Mouse (Mus musculus) midbrain, embryonic 14.5 days (tissue): ENCODE results near the gene Tsx. TPM values are rescaled to one million over a fixed set of nuclear protein-coding genes. Genes with fewer than 3 reads are reported as not detected.
"Not testable (repeated sequence)": the region's sequence is repeated elsewhere in the genome, so short reads cannot be mapped to it uniquely, and the experiment has no call there.

Source experiments
- ATAC-seq: fragments of 200-750 bp; cut with Nextera tagmentation; 2 replicates; pipeline ENCODE4 v1.8.0; 2017; ENCODE audit warnings: moderate number of reproducible peaks, moderate library complexity; ENCODE audit not compliant: low FRiP score, low TSS enrichment
- DNase-seq: peaks from one replicate; pipeline ENCODE4 v3.0.0-alpha.2; 2015
- H3K27ac ChIP-seq: fragments of 300-500 bp; sonication (generic); replicated peaks from 2 replicates; pipeline ENCODE4 v1.5.1; 2014; ENCODE audit warnings: mild to moderate bottlenecking, low read depth, low read length, moderate library complexity
- H3K27me3 ChIP-seq: fragments of 300-500 bp; sonication (generic); 2 replicates; pipeline ENCODE4 v1.6.1; 2014; ENCODE audit warnings: low read length, control low read depth, mixed read lengths; ENCODE audit not compliant: control insufficient read depth, insufficient read depth
- H3K36me3 ChIP-seq: fragments of 300-500 bp; sonication (generic); 2 replicates; pipeline ENCODE4 v1.6.1; 2014; ENCODE audit warnings: low read length, control low read depth; ENCODE audit not compliant: control insufficient read depth, insufficient read depth
- H3K4me1 ChIP-seq: fragments of 300-500 bp; sonication (generic); 2 replicates; pipeline ENCODE4 v1.6.1; 2014; ENCODE audit warnings: mild to moderate bottlenecking, antibody characterized with exemption, low read length, control low read depth; ENCODE audit not compliant: control insufficient read depth, insufficient read depth
- H3K4me2 ChIP-seq: fragments of 300-500 bp; sonication (generic); 2 replicates; pipeline ENCODE4 v1.6.1; 2014; ENCODE audit warnings: mild to moderate bottlenecking, low read length, moderate library complexity
- H3K4me3 ChIP-seq: fragments of 300-500 bp; sonication (generic); replicated peaks from 2 replicates; pipeline ENCODE4 v1.5.1; 2014; ENCODE audit warnings: low read depth, low read length
- H3K9ac ChIP-seq: fragments of 300-500 bp; sonication (generic); replicated peaks from 2 replicates; pipeline ENCODE4 v1.6.1; 2014; ENCODE audit warnings: mild to moderate bottlenecking, low read length, moderate library complexity
- H3K9me3 ChIP-seq: fragments of 300-500 bp; sonication (generic); 2 replicates; pipeline ENCODE4 v1.6.1; 2016; ENCODE audit warnings: low read length, control low read depth, mixed read lengths; ENCODE audit not compliant: control insufficient read depth
- WGBS: fragments of 180-500 bp; shearing (Covaris S2); extraction: QIAGEN DNeasy Blood & Tissue Kit; methylation state at CpG from one replicate; pipeline ENCODE4 v1.1.7; 2014; 5-methylcytosine and 5-hydroxymethylcytosine counted together
- polyA plus RNA-seq: library from polyadenylated mRNA; unstranded; fragments of >200 nt; fragmentation: Nextera tagmentation; extraction: Ambion mirVana; gene quantifications from 2 replicates; pipeline ENCODE4 v1.2.1, GENCODE M21; 2014

Gene Tsx
- polyA plus RNA-seq, 1 experiment from 2014 or later, result 0.37 TPM

DNA sequence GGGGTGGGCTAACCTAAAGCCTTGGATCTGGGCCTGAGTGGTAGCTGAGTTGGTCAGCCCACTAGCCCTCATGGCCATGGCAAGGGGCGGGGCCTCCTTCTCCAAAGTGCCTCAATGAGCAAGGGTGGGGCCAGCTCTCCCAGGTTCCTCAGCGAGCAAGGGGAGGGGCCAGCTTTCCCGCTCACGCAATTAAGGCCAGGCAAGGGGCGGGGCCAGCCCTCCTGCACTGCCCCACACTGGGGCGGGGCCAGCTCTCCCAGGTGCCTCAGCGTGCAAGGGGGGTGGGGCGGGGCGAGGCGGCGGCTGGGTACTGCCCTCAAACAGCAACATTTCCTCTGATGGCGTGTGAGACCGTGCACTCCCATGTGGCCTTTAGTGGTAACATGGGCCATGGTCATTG is 9.2 kb upstream of the Tsx start:
- no peak for DNase-seq
- ATAC-seq, result 0 out of 2 replicates have a peak, but pooled peaks have one; percentile 40

DNA sequence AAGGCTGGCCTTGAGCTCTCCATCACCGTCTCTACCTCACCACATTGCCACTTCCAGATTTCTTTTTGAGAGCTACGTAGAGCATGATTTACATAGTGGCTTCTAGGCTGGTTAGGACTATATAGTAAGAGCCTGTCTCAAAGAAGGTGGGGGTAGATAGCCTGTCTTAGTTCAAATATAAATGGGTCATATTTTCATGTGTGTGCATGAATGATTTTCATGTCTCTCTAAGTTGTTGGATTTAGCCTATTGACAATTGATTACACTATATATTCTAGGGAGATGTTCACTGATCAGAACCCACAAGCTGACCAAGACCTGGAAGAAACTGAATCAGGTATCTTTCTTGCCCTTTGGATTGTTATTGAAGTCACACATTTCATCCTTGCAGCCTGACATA is 7.4 kb downstream of the Tsx start, which contains the start of gene Gm26992:
Gene Gm26992 (plus strand): TSS at position 301 of the 400 bp plus-strand sequence.
- no peak within 1 kb of the TSS for H3K4me2 ChIP-seq
- H3K4me3 ChIP-seq, result no peak within 1 kb of the TSS
- no peaks in the 10 kb centered on the region for H3K9me3 ChIP-seq
- ATAC-seq, result no peak
- H3K36me3 ChIP-seq, result no peaks in the 10 kb centered on the region
- 86% methylated on average over 2 of the region's 2 CpGs for WGBS
- H3K4me1 ChIP-seq, result no peaks in the 10 kb centered on the region
- H3K9ac ChIP-seq, result no peak within 1 kb of the TSS
- H3K27me3 ChIP-seq, result peaks cover 16% of the 10 kb centered on the region; the same call in 1 of the 2 replicates
- no peak for DNase-seq
- no peak within 1 kb of the TSS for H3K27ac ChIP-seq

More for the DNA sequence above, 9.2 kb upstream of the Tsx start:
- no peak overlapping the region for H3K27ac ChIP-seq
- no peak overlapping the region for H3K4me2 ChIP-seq
- 0 out of 2 replicates have a peak, but pooled peaks cover 13% of the 10 kb centered on the region for H3K27me3 ChIP-seq
- no peaks in the 10 kb centered on the region for H3K4me1 ChIP-seq
- WGBS, result 41% methylated on average over 13 of the region's 13 CpGs
- H3K9me3 ChIP-seq, result no peaks in the 10 kb centered on the region
- H3K4me3 ChIP-seq, result no peak overlapping the region
- no peak overlapping the region for H3K9ac ChIP-seq
- no peaks in the 10 kb centered on the region for H3K36me3 ChIP-seq

DNA sequence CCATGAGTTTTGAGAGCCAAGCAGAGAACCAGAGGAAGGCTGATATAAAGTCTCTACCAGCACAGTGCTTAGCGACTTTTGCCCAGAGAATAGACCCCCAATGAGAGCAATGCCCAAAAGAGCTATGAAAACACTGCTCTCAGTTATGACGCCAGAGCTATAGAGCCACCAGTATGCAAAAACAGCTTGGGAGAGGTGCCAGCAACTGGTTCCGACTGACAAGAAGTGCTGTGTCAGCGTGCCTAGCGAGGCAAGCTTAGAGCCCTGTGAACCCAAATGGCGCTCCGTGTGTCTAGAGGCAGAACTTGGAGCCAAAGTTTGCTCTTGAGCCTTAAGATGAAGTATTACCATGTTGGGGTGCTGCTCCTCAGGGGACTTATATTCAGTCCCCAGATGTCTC is 13.4 kb downstream of the Tsx start:
- Histone ChIP-seq H3K4me1 (no peaks in the 10 kb centered on the region), H3K36me3 (no peaks in the 10 kb centered on the region), H3K4me2 (no peak overlapping the region), H3K4me3 (no peak overlapping the region), H3K9ac (no peak overlapping the region), H3K27ac (no peak overlapping the region), H3K9me3 (no peaks in the 10 kb centered on the region), H3K27me3 (peaks cover 16% of the 10 kb centered on the region; the same call in 1 of the 2 replicates)
- DNase-seq (no peak), ATAC-seq (no peak)
- 74% methylated on average over 7 of the region's 7 CpGs for WGBS

DNA sequence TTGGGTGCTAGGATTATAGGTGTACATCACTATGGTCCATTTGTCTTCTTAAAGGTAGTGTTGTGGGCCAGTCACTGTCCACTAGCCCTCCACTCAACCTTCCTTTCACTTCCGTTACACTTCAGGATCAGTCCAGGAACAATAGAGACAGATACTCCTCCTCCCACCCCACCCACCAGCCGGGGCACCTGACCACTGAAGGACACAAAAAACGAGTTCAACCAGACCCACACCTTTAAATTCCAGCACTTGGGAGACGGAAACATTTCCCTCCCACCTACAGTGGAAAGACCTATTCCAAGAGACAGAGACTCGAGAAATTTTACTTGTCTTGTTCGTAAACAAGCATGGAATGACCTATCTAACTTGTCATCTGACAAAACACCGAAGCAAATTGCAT is 18.0 kb downstream of the Tsx start:
- DNase-seq, result no peak
- Histone ChIP-seq H3K27me3 (peaks cover 12% of the 10 kb centered on the region; the same call in 1 of the 2 replicates), H3K36me3 (no peaks in the 10 kb centered on the region), H3K4me1 (no peaks in the 10 kb centered on the region), H3K4me3 (no peak overlapping the region), H3K9me3 (no peaks in the 10 kb centered on the region), H3K9ac (no peak overlapping the region), H3K27ac (no peak overlapping the region), H3K4me2 (no peak overlapping the region)
- WGBS, result 74% methylated on average over 7 of the region's 7 CpGs
- ATAC-seq, result no peak

DNA sequence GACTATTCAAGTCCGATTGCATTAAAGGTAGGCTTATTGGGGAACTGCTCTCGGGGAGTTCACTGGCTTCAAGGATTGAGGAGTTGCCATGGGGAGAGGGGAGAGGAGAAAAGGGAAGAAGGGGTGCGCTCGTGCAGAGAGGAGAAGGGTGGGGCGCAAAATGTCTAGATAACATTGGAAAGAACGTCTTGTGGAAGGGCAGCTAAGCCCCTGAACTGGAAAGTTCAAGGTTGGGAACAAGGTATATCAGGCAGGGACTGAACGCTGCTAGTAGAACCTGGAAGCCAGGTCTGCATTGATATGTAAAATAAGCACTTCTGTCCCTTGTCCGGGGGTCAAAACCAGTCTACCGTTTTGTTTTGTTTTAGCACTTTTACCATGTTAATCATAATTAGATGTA is 23.8 kb downstream of the Tsx start:
- Histone ChIP-seq H3K27me3 (peaks cover 13% of the 10 kb centered on the region), H3K27ac (no peak overlapping the region), H3K4me2 (no peak overlapping the region; the same call in 1 of the 2 replicates), H3K4me3 (no peak overlapping the region), H3K9me3 (no peaks in the 10 kb centered on the region), H3K4me1 (no peaks in the 10 kb centered on the region), H3K36me3 (no peaks in the 10 kb centered on the region), H3K9ac (no peak overlapping the region)
- DNase-seq, result no peak
- 12% methylated on average over 9 of the region's 9 CpGs for WGBS
- ATAC-seq, result no peak

DNA sequence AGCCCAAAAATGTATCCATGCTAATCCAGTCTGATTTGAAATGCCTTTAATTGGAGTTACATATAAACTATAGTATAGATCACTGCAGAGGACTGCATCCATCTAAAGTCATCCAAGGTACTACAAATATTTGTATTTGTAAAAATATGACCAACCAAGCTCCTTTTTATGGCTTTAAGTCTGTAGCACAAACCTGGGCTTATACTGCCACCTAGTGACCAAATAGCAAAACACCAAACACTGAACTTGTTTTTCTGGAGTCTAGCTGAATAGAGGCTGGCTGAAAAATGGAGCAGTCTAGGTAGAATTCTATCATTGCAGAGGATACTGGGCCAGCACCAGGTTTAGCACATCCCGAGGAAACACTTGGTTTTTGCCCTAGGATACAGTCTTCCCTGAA is 26.5 kb downstream of the Tsx start:
- 0% methylated on average over 1 of the region's 1 CpGs for WGBS
- no peak overlapping the region for H3K9ac ChIP-seq
- no peak overlapping the region for H3K27ac ChIP-seq
- peaks cover 13% of the 10 kb centered on the region for H3K27me3 ChIP-seq
- ATAC-seq (no peak), DNase-seq (peak; percentile 89)
- no peaks in the 10 kb centered on the region for H3K4me1 ChIP-seq
- H3K36me3 ChIP-seq, result no peaks in the 10 kb centered on the region
- no peak overlapping the region for H3K4me2 ChIP-seq
- H3K9me3 ChIP-seq, result no peaks in the 10 kb centered on the region
- no peak overlapping the region for H3K4me3 ChIP-seq

DNA sequence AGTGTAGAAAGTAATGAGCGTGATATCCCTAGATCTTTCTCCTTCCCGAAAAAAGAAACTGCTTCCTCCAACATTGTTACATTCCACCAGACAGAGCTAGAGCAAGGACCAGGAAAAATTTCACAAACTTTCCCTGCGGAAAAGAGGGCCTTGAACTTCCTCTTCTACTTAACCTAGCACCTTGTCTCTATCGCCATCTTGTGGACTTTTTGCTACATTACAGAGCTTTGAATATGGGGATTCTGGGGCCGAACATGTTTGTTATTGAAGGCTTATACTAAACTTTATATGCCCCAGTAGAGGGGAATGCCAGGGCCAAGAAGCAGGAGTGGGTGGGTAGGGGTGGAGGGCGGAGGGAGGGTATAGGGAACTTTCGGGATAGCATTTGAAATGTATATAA is 29.5 kb downstream of the Tsx start:
- Histone ChIP-seq H3K9me3 (no peaks in the 10 kb centered on the region), H3K27ac (no peak overlapping the region), H3K4me1 (no peaks in the 10 kb centered on the region), H3K27me3 (peaks cover 15% of the 10 kb centered on the region), H3K4me2 (no peak overlapping the region), H3K4me3 (no peak overlapping the region), H3K36me3 (no peaks in the 10 kb centered on the region), H3K9ac (no peak overlapping the region)
- 37% methylated on average over 7 of the region's 7 CpGs for WGBS
- DNase-seq (peak; percentile 69), ATAC-seq (no peak)

DNA sequence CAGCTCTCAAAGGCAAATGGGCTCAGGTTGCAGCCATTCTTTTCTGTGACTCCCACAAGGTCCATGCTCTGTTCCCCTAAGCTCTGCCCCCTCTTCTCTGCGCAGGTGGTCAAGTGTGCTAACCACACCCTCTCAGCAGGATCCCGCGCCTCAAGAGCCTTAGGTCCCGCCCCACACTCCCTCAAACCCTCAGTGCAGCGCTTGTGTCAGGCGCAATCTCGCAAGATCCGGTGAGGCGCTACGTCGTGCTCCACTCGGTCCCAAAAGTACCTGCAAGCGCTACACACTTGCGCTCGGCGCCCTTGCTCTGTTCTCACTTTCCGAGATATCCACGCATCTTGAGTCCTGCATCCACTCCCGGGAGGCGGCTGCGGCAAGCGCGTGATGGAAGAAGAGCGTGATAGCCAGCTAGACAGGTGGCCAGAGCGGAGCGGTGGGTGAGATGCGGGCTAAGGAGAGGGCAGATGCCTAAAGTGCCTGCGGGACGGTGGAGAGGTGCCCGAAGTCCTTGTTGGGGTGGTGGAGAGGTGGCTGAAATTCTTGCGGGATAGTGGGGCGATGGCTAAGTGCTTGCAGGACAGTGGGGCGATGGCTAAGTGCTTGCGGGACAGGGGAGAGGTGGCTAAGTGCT is 33.4 kb downstream of the Tsx start:
- WGBS, result 10% methylated on average over 34 of the region's 34 CpGs
- H3K27me3 ChIP-seq, result peaks cover 15% of the 10 kb centered on the region

DNA sequence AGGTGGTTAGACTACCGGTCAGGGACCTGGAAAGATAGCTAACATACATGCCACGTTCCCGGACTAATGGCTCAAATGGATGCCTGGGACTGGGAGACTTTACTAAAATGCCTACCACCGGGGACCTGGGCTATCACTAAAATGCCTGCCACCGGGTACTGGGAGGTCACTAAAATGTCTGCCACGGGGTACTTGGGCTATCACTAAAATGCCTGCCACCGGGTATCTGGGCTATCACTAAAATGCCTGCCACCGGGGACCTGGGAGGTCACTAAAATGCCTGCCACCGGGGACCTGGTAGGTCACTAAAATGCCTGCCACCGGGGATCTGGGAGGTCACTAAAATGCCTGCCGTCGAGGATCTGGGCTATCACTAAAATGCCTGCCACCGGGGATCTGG is 34.2 kb downstream of the Tsx start:
- H3K27ac ChIP-seq, H3K9ac ChIP-seq, H3K36me3 ChIP-seq, H3K9me3 ChIP-seq, H3K4me3 ChIP-seq, DNase-seq, H3K4me1 ChIP-seq, ATAC-seq: not testable (repeated sequence)
- peaks cover 15% of the 10 kb centered on the region for H3K27me3 ChIP-seq
- peak overlapping the region; percentile 63 for H3K4me2 ChIP-seq
- 68% methylated on average over 10 of the region's 13 CpGs for WGBS

More for the DNA sequence above, 33.4 kb downstream of the Tsx start:
- ATAC-seq, result no peak
- Histone ChIP-seq H3K9ac (peak overlapping the region; percentile 6), H3K4me3 (peak overlapping the region; percentile 33), H3K9me3 (no peaks in the 10 kb centered on the region), H3K27ac (no peak overlapping the region), H3K4me1 (no peaks in the 10 kb centered on the region), H3K36me3 (no peaks in the 10 kb centered on the region), H3K4me2 (peak overlapping the region; percentile 63)
- peak; percentile 47 for DNase-seq
